Mouse (Mus musculus): ENCODE results near the gene Mrgprh. TPM values are rescaled to one million over a fixed set of nuclear protein-coding genes. Genes with fewer than 3 reads are reported as not detected.

Mrgprh gene
- polyA plus RNA-seq, 1 experiment from 2014 or later: not detected

DNA sequence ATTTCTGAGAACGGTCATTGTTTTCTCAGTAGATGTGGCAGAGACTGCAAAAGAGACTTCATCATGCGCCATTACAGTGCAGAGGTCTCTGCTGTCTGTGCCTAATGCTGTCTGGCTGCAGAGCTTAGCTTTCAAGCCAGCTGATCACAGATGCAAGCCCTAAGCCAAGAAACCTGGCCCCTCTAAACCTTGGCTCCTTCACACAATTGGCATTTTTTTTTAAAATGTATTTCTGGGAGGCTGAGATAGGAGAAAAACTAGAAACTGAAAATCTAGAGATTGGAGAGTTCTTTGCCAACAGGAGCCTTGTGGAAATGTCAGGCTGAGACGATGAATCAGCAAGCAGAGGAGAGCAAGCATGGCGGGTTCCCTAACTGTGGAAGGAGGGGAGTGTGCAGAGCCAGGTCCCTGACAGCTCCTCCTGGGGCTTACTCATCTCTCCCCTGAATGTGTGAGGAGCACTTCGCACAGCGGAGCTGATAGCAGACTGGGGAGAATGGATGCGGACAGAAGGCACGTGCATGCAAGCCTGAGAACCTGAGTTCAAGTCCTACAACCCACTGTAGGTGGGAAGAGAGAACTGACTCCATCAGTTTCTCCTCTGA lies 26.0 kb upstream of the Mrgprh start:
- Histone ChIP-seq H3K4me3 (no peak overlapping the region), H3K27ac (no peak overlapping the region), H3K36me3 (replicated peaks) (no peaks in the 10 kb centered on the region), H3K9me3 (no peaks in the 10 kb centered on the region), H3K4me1 (peaks cover 6% of the 10 kb centered on the region; the same call in 1 of the 2 replicates), H3K27me3 (ENCODE audit: poor library complexity, severe bottlenecking) (no peaks in the 10 kb centered on the region)
- 94% methylated on average over 8 of the region's 8 CpGs for WGBS
- no peak for DNase-seq (ENCODE audit: extremely low spot score, low spot score)

GRCm38 (mm10) chr17:12851689-12852088 lies 24.1 kb upstream of the Mrgprh start:
- H3K4me3 ChIP-seq: no peak overlapping the region
- H3K4me1 ChIP-seq: no peaks in the 10 kb centered on the region
- H3K9me3 ChIP-seq: no peaks in the 10 kb centered on the region
- no peaks in the 10 kb centered on the region for H3K27me3 ChIP-seq (ENCODE audit: poor library complexity, severe bottlenecking)
- 73% methylated on average over 11 of the region's 11 CpGs for WGBS
- no peaks in the 10 kb centered on the region for H3K36me3 ChIP-seq (replicated peaks)
- no peak for DNase-seq (ENCODE audit: extremely low spot score, low spot score)
- H3K27ac ChIP-seq: no peak overlapping the region

- Histone ChIP-seq H3K27me3 (ENCODE audit: poor library complexity, severe bottlenecking) (no peaks in the 10 kb centered on the region), H3K4me3 (no peak overlapping the region), H3K4me1 (no peaks in the 10 kb centered on the region), H3K9me3 (no peaks in the 10 kb centered on the region), H3K36me3 (replicated peaks) (no peaks in the 10 kb centered on the region), H3K27ac (no peak overlapping the region)
- WGBS: 85% methylated on average over 2 of the region's 2 CpGs
- no peak for DNase-seq (ENCODE audit: extremely low spot score, low spot score)
Observed at GRCm38 (mm10) chr17:12853821-12854220, 22.0 kb upstream of the Mrgprh start.

DNA sequence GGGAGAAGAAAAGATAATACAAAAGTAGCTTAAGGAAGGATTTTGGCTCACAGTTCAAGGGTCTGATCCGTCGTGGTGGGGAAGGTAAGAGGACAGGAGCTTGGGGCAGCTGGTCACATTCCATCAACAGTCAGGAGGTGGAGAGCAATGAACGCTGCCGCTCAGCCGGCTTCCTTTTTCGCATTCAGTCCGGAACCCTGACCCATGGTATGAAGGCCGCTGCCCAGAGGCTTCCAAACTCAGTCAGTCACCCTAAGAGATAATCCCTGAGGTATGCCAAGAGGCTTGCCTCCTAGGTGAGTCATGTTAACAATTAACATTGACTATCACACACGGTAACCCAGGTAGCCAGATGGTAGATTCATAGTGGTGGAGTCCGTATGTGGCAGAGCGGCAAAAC lies 21.4 kb upstream of the Mrgprh start:
- no peaks in the 10 kb centered on the region for H3K27me3 ChIP-seq (ENCODE audit: poor library complexity, severe bottlenecking)
- no peaks in the 10 kb centered on the region for H3K4me1 ChIP-seq
- no peak for DNase-seq (ENCODE audit: extremely low spot score, low spot score)
- no peaks in the 10 kb centered on the region for H3K9me3 ChIP-seq
- WGBS: 91% methylated on average over 11 of the region's 11 CpGs
- H3K27ac ChIP-seq: no peak overlapping the region
- no peak overlapping the region for H3K4me3 ChIP-seq
- H3K36me3 ChIP-seq (replicated peaks): no peaks in the 10 kb centered on the region

DNA sequence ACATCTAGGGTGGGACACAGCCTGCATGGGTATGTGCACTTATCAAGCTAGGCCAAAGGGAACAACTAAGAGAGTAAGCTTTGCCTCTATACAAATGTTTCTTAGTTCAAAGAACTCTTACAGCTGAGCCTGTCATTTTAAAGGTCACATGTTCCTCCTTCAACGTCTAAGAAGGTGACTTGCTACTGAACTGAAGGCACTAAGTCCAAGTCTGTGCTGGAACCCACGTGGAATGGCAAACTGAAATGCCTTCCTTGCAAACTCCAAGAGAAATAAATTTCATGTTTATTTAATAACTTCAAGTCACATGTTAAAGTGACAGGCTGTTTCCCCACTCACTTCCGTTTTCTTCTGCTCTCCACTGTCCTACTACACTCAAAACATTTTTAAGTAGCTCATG lies 18.4 kb upstream of the Mrgprh start:
- no peak overlapping the region for H3K4me3 ChIP-seq
- no peaks in the 10 kb centered on the region for H3K9me3 ChIP-seq
- H3K4me1 ChIP-seq: no peaks in the 10 kb centered on the region
- H3K27me3 ChIP-seq (ENCODE audit: poor library complexity, severe bottlenecking): no peaks in the 10 kb centered on the region
- H3K36me3 ChIP-seq (replicated peaks): no peaks in the 10 kb centered on the region
- H3K27ac ChIP-seq: no peak overlapping the region
- DNase-seq (ENCODE audit: extremely low spot score, low spot score): no peak
- WGBS: 61% methylated on average over 3 of the region's 3 CpGs

DNA sequence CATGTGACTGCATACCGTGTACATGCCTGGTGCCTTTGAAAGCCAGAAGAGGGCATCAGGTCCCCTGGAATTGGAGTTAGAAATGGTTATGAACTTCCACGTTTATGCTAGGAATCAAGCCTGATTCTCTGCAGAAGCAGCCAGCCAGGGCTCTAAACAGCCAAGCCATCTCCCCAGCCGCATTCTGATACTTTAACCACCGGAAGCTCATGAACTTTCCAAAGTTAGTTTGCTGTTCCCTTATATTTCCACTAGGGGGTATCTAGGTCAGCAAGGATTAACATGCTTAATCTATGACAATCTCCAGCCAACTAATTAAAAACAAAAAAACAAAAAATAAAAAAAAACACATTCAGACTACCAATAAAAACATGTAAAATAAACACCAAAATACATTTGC lies 17.8 kb upstream of the Mrgprh start:
- H3K9me3 ChIP-seq: no peaks in the 10 kb centered on the region
- WGBS: 51% methylated on average over 4 of the region's 4 CpGs
- no peaks in the 10 kb centered on the region for H3K27me3 ChIP-seq (ENCODE audit: poor library complexity, severe bottlenecking)
- no peaks in the 10 kb centered on the region for H3K36me3 ChIP-seq (replicated peaks)
- H3K27ac ChIP-seq: no peak overlapping the region
- H3K4me1 ChIP-seq: no peaks in the 10 kb centered on the region
- no peak overlapping the region for H3K4me3 ChIP-seq
- DNase-seq (ENCODE audit: extremely low spot score, low spot score): no peak

GRCm38 (mm10) chr17:12859006-12859520 lies 16.8 kb upstream of the Mrgprh start:
- Histone ChIP-seq H3K27ac (no peak overlapping the region), H3K36me3 (replicated peaks) (no peaks in the 10 kb centered on the region), H3K9me3 (no peaks in the 10 kb centered on the region), H3K4me1 (no peaks in the 10 kb centered on the region), H3K27me3 (ENCODE audit: poor library complexity, severe bottlenecking) (no peaks in the 10 kb centered on the region), H3K4me3 (no peak overlapping the region)
- 79% methylated on average over 8 of the region's 8 CpGs for WGBS
- DNase-seq (ENCODE audit: extremely low spot score, low spot score): no peak

DNA sequence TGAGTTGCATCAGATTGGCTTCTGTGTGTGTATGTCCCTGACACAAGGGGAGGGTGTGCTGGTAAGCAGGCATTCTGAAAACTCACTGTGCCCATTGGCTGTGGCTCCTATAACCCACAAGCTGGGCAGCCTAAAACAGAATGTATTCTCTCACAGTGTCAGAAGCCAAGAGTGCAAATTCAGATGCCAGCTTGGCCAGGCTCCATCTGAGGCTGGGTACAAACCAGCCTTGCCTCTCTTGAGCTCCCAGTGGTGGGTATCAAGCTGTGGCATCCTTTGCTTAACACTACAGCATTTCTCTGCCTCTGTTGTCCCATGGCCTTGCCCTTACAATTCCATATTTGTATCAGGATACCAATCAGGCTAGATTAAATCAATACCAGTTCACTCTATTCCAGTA lies 11.7 kb upstream of the Mrgprh start:
- no peak overlapping the region for H3K27ac ChIP-seq
- peaks cover 5% of the 10 kb centered on the region; the same call in 1 of the 2 replicates for H3K4me1 ChIP-seq
- no peaks in the 10 kb centered on the region for H3K36me3 ChIP-seq (replicated peaks)
- DNase-seq (ENCODE audit: extremely low spot score, low spot score): no peak
- no peak overlapping the region for H3K4me3 ChIP-seq
- no peaks in the 10 kb centered on the region for H3K9me3 ChIP-seq
- H3K27me3 ChIP-seq (ENCODE audit: poor library complexity, severe bottlenecking): no peaks in the 10 kb centered on the region

- no peak for DNase-seq (ENCODE audit: extremely low spot score, low spot score)
- Histone ChIP-seq H3K4me1 (peaks cover 9% of the 10 kb centered on the region; the same call in 1 of the 2 replicates), H3K27ac (no peak overlapping the region), H3K9me3 (no peaks in the 10 kb centered on the region), H3K4me3 (no peak overlapping the region), H3K36me3 (replicated peaks) (no peaks in the 10 kb centered on the region), H3K27me3 (ENCODE audit: poor library complexity, severe bottlenecking) (0 out of 2 replicates have a peak, but pooled peaks cover 2% of the 10 kb centered on the region)
- WGBS: 64% methylated on average over 3 of the region's 3 CpGs
Observed at GRCm38 (mm10) chr17:12865407-12865806, 10.4 kb upstream of the Mrgprh start.

DNA sequence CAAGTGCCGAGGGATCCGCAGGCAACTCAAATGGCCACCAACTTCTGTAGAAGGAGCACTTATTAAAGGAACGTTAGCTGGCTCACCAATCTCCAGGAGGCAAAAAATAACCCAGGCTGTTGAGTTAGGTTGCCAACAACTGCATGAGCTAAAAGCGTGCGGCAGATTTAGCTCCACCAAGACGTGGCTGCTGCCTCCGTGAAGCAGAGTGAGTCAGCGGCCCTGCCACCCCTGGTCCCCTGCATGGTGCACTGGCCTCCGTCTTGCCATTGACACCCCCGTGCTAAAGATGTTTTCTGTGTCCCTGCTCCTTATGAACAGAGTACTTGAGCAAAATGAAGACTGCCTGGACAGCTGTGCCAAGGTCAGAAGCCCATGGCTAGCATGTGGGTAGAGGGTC lies 9.0 kb upstream of the Mrgprh start:
- WGBS: 89% methylated on average over 10 of the region's 10 CpGs
- H3K27ac ChIP-seq: no peak overlapping the region
- DNase-seq (ENCODE audit: extremely low spot score, low spot score): no peak
- H3K4me1 ChIP-seq: peaks cover 9% of the 10 kb centered on the region; the same call in 1 of the 2 replicates
- peaks cover 3% of the 10 kb centered on the region; the same call in 1 of the 2 replicates for H3K27me3 ChIP-seq (ENCODE audit: poor library complexity, severe bottlenecking)
- H3K36me3 ChIP-seq (replicated peaks): no peaks in the 10 kb centered on the region
- H3K4me3 ChIP-seq: no peak overlapping the region
- no peaks in the 10 kb centered on the region for H3K9me3 ChIP-seq

DNA sequence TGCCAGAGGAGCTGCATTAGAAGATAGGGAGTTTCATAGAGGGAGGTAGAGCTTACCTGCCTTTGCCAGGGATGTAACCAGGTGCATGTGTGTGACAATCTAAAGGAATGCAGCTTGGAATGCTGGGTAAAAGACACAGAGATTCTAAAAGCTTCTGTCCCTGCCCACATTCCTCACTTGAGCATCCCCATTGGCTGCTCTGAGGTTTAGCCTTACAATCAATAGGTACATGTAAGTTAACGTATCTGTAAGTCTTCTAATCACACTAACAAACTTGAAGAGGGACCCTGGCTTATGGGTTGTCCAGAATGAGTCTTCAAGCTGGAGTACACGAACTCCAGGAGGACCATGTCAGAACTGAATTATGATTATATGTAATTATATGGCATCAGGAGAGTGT lies 7.8 kb upstream of the Mrgprh start, which contains the start of gene Mas1:
Gene Mas1 (minus strand): TSS at position 101 of the 400 bp plus-strand sequence.
- H3K4me1 ChIP-seq: peaks cover 9% of the 10 kb centered on the region; the same call in 1 of the 2 replicates
- no peaks in the 10 kb centered on the region for H3K9me3 ChIP-seq
- no peak within 1 kb of the TSS for H3K27ac ChIP-seq
- DNase-seq (ENCODE audit: extremely low spot score, low spot score): no peak
- no peak within 1 kb of the TSS for H3K4me3 ChIP-seq
- H3K27me3 ChIP-seq (ENCODE audit: poor library complexity, severe bottlenecking): peaks cover 11% of the 10 kb centered on the region; the same call in 1 of the 2 replicates
- no peaks in the 10 kb centered on the region for H3K36me3 ChIP-seq (replicated peaks)
- 63% methylated on average over 2 of the region's 2 CpGs for WGBS

- peaks cover 12% of the 10 kb centered on the region; the same call in 1 of the 2 replicates for H3K4me1 ChIP-seq
- no peak overlapping the region for H3K4me3 ChIP-seq
- peaks cover 11% of the 10 kb centered on the region; the same call in 1 of the 2 replicates for H3K27me3 ChIP-seq (ENCODE audit: poor library complexity, severe bottlenecking)
- no peaks in the 10 kb centered on the region for H3K36me3 ChIP-seq (replicated peaks)
- no peak overlapping the region for H3K27ac ChIP-seq
- H3K9me3 ChIP-seq: no peaks in the 10 kb centered on the region
- 46% methylated on average over 4 of the region's 4 CpGs for WGBS
- no peak for DNase-seq (ENCODE audit: extremely low spot score, low spot score)
Observed at GRCm38 (mm10) chr17:12868640-12869039, 7.2 kb upstream of the Mrgprh start.

DNA sequence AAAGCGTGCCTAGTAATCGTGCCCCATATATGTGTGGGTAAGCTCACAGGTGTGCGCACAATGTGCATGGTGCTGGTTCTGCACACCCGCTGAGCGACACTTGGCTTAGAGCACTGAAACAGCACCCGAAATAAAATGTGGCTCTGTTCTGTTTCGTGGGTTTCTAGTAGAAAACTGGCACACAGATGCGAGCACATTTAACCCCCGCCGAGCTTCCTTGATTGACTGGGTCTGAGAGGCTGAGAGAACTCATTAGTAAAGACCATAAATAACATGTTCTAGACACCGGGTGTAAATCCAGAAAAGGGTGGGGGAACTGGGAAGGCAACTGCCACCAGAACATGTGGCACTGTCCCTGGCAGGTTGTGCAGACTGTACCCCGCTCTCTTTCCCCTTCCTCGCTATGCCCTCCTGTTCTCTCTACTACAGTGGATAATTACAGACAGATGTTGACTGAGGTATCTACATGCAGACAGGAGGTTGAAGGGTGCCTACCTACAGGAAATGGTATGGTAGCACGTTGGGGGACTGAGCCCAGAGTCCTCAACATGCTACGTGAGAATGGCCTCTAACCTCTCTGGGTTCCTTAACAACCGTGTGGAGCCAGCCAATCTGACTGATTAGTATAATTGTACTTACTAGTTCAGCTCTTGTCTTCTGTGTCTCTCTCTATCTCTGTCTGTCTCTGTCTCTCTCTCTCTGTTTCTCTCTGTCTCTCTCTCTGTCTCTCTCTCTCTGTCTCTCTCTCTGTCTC lies 3.4 kb upstream of the Mrgprh start:
- Histone ChIP-seq H3K27ac (no peak overlapping the region), H3K4me1 (peaks cover 12% of the 10 kb centered on the region; the same call in 1 of the 2 replicates), H3K4me3 (no peak overlapping the region), H3K27me3 (ENCODE audit: poor library complexity, severe bottlenecking) (peaks cover 11% of the 10 kb centered on the region; the same call in 1 of the 2 replicates), H3K9me3 (no peaks in the 10 kb centered on the region), H3K36me3 (replicated peaks) (no peaks in the 10 kb centered on the region)
- WGBS: 73% methylated on average over 16 of the region's 16 CpGs
- no peak for DNase-seq (ENCODE audit: extremely low spot score, low spot score)

Measured in forebrain, embryonic 10.5 days (tissue).